Mouse (Mus musculus) left cerebral cortex, adult 11 months (tissue): ENCODE data around the gene Nrg4.

Experiments used
- DNase-seq: peaks from one replicate; pipeline ENCODE4 v3.0.0; 2022; ENCODE audit warnings: low spot score

Nrg4 gene

GRCm38 (mm10) chr9:55213396-55213795 lies 113.2 kb downstream of the Nrg4 start:
- no peak for DNase-seq

DNA sequence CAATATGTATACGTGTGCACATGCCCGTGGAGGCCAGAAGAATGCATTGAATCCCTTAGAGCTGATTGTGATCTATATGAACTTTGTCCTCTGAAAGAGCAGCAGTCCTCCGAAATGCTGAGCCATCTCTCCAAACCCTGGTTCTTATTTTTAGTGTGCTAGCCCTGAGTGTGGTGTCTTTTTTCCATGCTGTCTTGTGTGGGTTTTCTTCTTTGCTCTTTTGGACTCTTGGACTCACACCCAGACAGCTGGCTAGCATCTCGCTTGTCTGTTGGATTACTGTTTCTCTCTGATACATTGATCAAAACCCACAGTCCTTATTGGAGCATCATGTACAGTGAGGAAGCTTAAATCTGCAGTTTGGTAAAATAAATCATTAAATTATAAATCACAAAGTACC lies 115.0 kb downstream of the Nrg4 start:
- no peak for DNase-seq

DNA sequence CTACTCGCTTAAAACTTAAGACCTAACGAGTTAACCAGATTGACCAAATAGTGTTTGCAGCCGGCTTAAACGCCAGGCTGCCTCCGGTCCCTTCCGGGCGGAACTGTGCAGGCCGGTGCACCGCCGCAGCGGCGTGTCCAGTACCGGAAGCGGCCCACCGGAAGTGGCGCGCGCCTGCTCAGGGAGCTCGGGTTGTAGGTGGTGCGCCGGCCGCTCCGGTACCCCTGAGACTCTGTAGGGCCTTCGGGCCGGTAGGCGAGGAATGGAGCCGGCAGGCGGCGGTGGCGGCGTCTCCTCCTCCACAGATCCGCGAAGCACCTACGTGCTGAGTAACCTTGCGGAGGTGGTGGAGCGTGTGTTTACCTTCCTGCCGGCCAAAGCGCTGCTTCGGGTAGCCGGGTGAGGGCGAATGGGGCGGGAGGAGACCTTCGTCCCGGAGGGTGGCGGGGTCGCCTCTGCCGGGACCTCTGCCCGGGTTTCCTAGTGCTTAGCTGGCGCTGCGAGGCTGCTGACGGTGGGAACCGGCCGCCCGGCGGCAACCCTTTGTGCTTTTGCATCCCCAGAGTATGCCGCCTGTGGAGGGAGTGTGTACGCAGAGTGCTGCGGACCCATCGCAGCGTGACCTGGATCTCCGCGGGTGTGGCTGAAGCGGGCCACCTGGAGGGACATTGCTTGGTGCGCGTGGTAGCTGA lies 117.7 kb downstream of the Nrg4 start, which contains the start of gene Fbxo22:
Gene Fbxo22, plus strand, starts transcription at position 136 of the 692 bp plus-strand sequence.
- DNase-seq: peak; percentile 48

DNA sequence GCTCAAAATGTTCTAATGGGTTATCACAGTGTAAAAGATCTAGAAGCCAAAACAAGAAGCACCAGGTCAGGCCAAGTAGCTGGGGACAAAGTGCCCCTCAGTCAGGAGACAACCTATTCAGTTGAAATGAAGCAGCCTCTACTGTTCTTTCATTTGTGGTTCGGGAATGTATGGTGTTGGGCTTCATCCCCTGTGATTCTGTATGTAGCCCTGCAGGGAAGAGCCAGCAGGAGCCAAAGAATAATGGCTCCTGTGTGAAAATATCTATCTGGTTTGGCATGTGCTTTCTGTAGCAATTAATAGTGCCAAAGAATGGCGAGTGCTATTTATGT lies 118.2 kb downstream of the Nrg4 start:
- DNase-seq: no peak

GRCm38 (mm10) chr9:55199348-55199747 lies 127.3 kb downstream of the Nrg4 start:
- no peak for DNase-seq

GRCm38 (mm10) chr9:55198260-55198659 lies 128.4 kb downstream of the Nrg4 start:
- no peak for DNase-seq

DNA sequence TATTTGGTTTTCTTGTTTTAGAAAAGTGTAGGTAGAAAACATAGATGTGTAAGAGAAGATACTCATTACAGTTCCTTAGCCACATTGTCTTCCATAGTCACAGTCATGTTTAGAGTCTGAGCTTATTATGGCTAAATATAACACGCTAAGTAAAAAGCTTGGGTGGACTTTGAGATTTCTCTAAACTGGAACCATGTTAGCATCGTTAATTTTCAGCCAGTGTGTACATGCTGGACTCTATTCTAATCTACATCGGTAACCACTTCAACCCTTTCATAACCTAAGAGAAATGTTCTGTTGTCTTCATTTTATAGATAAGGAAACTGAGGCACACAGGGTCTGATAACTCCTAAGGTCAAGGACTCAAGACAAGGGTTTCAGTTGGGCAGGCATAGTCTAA lies 130.8 kb downstream of the Nrg4 start:
- DNase-seq: no peak

DNA sequence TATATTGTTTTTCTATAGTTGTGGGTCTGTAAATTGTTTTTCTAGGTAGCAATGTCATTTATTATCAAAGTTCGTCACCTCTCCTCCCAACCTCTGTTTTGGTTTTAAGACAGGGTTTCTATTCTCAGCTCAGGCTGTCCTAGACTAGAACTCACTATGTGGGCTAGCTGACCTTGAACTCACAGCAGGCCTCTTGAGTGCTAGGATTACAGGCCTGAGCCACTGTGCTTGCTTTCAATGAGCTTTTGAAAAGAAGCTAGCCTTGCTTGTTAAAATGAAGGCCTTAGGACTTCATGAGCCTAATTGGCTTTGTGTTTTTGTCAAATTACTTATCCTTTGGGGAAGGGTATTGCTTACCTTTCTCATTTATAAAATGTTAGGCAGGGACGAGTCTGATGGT lies 152.4 kb downstream of the Nrg4 start:
- no peak for DNase-seq

GRCm38 (mm10) chr9:55172195-55172685 lies 154.4 kb downstream of the Nrg4 start:
- DNase-seq: no peak

- DNase-seq: no peak
These were observed 155.8 kb downstream of the Nrg4 start for GRCm38 (mm10) chr9:55170655-55171412.
